Mouse (Mus musculus): Measurements from ENCODE around the gene Rapgefl1. TPM values are rescaled to one million over a fixed set of nuclear protein-coding genes. Genes with fewer than 3 reads are reported as not detected.

Gene Rapgefl1
- total and polyA plus RNA-seq, 3 experiments, result 0.58 to 1.4 TPM; not detected in 1

DNA sequence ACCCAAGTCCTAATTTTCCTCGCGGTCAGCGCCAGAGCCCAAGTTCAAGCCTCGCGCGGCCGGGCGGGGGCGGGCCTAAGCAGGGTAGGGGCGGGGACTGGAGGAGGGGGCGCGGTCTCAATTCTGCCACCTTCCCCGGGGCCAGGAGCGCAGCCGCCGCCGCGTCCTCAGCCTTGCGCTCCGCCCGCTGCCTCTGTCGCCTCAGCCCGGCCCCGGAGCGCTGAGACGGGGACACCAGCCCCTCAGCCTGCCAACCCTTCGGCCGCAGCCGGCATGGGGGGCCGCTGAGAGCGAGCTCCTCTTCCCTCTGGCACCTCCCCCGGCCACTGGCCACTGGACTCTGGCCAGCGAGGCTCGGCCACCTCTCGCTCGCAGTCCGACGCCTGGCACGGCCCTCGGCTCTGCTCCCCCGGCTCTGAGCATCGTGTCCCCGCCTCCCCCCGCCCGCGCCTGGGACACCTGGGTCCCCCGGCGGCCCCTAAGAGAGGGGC is at the start of gene Rapgefl1 (continued):
- TF ChIP-seq NRF1 (IDR thresholded peaks at IDR 0.05; ENCODE audit: insufficient read depth, low read depth, low read length, poor library complexity, severe bottlenecking) (peak; percentile 63), JUND (IDR thresholded peaks at IDR 0.05; ENCODE audit: low read depth, low read length) (no peak), POLR2AphosphoS2 (IDR thresholded peaks at IDR 0.05; ENCODE audit: low read length) (no peak), MYC (IDR thresholded peaks at IDR 0.05; ENCODE audit: low read depth, low read length) (no peak)

DNA sequence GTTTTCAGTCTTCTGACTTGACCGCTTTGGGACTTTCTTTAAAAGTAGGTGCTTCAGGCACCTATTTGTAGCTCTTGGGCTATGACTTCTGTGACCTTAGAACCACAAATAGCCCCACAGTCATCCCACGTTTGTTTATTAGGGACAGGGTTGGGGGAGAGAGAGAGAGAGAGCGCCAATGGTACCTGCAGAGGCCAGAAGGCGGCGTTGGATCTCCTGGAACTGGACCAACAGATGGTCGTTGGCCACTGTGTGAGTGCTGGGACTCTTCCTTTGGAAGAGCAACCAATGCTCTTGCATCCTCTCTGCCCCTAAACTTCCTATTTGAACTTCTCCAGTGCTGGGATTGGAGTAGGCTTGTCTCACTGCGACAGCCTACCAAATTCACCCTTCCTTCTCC is 49.4 kb upstream of the Rapgefl1 start:
- Histone ChIP-seq H3K27me3 (ENCODE audit: control insufficient read depth in 1 of 2, insufficient read depth in 2 of 2, low read length in 2 of 2) (no peaks in the 10 kb centered on the region), H3K4me3 (ENCODE audit: control insufficient read depth in 1 of 2, insufficient read depth in 1 of 2, low read depth in 2 of 2, low read length in 2 of 2) (no peak overlapping the region), H3K36me3 (ENCODE audit: control insufficient read depth in 1 of 2, insufficient read depth in 2 of 2, low read length in 2 of 2) (peaks cover 0 to 46% of the 10 kb centered on the region in 2 experiments; a peak in 2 of 4 replicates), H3K9ac (ENCODE audit: control insufficient read depth, low read depth, low read length, poor library complexity, severe bottlenecking) (no peak overlapping the region), H3K9me3 (replicated peaks; ENCODE audit: insufficient read depth, low read length) (no peaks in the 10 kb centered on the region), H3K79me2 (ENCODE audit: control insufficient read depth, insufficient read depth, low read length, poor library complexity) (peaks cover 5% of the 10 kb centered on the region; the same call in 1 of the 2 replicates), H3K27ac (ENCODE audit: control insufficient read depth, low read depth, low read length) (no peak overlapping the region), H3K4me1 (ENCODE audit: control insufficient read depth in 1 of 2, insufficient read depth in 2 of 2, low read length in 2 of 2) (peaks cover 21 to 49% of the 10 kb centered on the region in 2 experiments)
- peak; percentile 57 for TF ChIP-seq ZNF384 (IDR thresholded peaks at IDR 0.05; ENCODE audit: low read depth, low read length)
- no peak for TF ChIP-seq HCFC1 (IDR thresholded peaks at IDR 0.05; ENCODE audit: low read depth, low read length)
- no peak for TF ChIP-seq SMC3 (IDR thresholded peaks at IDR 0.05; ENCODE audit: low read depth, low read length)
- no peak for TF ChIP-seq USF2 (IDR thresholded peaks at IDR 0.05; ENCODE audit: borderline replicate concordance in 1 of 2, insufficient read depth in 1 of 2, low read depth in 1 of 2, low read length in 2 of 2)
- TF ChIP-seq ZC3H11A (IDR thresholded peaks at IDR 0.05; ENCODE audit: low read depth, low read length), result no peak
- DNase-seq (ENCODE audit: low read depth, low spot score), result no peak

DNA sequence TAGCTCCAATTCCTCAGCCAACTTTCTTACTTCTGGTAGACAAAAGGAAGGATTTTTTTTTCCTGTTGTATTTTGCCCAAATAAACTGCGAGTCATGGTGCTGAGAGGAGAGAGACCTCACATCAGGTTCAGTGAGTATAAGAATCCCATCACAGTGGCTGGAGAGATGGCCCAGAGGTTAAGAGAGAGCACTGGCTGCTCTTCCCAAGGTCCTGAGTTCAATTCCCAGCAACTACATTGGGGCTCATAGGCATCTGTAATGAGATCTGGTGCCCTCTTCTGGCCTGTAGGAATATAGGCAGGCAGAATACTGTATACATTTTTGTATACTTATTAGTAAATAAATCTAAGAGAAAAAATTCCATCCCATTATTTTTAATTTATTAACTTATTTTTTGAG is 48.9 kb upstream of the Rapgefl1 start:
- H3K4me3 ChIP-seq (ENCODE audit: control insufficient read depth in 1 of 2, insufficient read depth in 1 of 2, low read depth in 2 of 2, low read length in 2 of 2), result no peak overlapping the region
- no peak overlapping the region for H3K9ac ChIP-seq (ENCODE audit: control insufficient read depth, low read depth, low read length, poor library complexity, severe bottlenecking)
- H3K27ac ChIP-seq (ENCODE audit: control insufficient read depth, low read depth, low read length), result no peak overlapping the region
- no peaks in the 10 kb centered on the region for H3K9me3 ChIP-seq (replicated peaks; ENCODE audit: insufficient read depth, low read length)
- peak; percentile 68 for DNase-seq (ENCODE audit: low read depth, low spot score)
- H3K36me3 ChIP-seq (ENCODE audit: control insufficient read depth in 1 of 2, insufficient read depth in 2 of 2, low read length in 2 of 2), result peaks cover 0 to 46% of the 10 kb centered on the region in 2 experiments; a peak in 2 of 4 replicates
- TF ChIP-seq BHLHE40 (IDR thresholded peaks at IDR 0.05; ENCODE audit: borderline replicate concordance, low read depth, low read length), result no peak
- TF ChIP-seq TBP (IDR thresholded peaks at IDR 0.05; ENCODE audit: low read depth, low read length), result peak; percentile 87
- TF ChIP-seq ELF1 (IDR thresholded peaks at IDR 0.05; ENCODE audit: low read depth, low read length), result no peak
- TF ChIP-seq SMC3 (IDR thresholded peaks at IDR 0.05; ENCODE audit: low read depth, low read length), result peak; percentile 74
- TF ChIP-seq ZC3H11A (IDR thresholded peaks at IDR 0.05; ENCODE audit: low read depth, low read length), result peak; percentile 78
- peak; percentile 35; the same call in 1 of the 2 replicates for TF ChIP-seq SIN3A (IDR thresholded peaks at IDR 0.05; ENCODE audit: low read length)
- TF ChIP-seq CTCF (IDR thresholded peaks at IDR 0.05 in 2 of 3, conservative IDR thresholded peaks at IDR 0.05 in 1 of 3; ENCODE audit: control insufficient read depth in 1 of 3, insufficient read depth in 1 of 3, low read depth in 2 of 3, low read length in 3 of 3, poor library complexity in 1 of 3, severe bottlenecking in 1 of 3), result peak; percentile 53 to 70 (median 63)
- peak; percentile 58 for TF ChIP-seq RAD21 (IDR thresholded peaks at IDR 0.05; ENCODE audit: low read depth, low read length)
- TF ChIP-seq MYB (IDR thresholded peaks at IDR 0.05; ENCODE audit: low read depth, low read length), result no peak
- peaks cover 21 to 51% of the 10 kb centered on the region in 2 experiments for H3K4me1 ChIP-seq (ENCODE audit: control insufficient read depth in 1 of 2, insufficient read depth in 2 of 2, low read length in 2 of 2)
- no peaks in the 10 kb centered on the region for H3K27me3 ChIP-seq (ENCODE audit: control insufficient read depth in 1 of 2, insufficient read depth in 2 of 2, low read length in 2 of 2)
- H3K79me2 ChIP-seq (ENCODE audit: control insufficient read depth, insufficient read depth, low read length, poor library complexity), result peaks cover 5% of the 10 kb centered on the region; the same call in 1 of the 2 replicates

Data from MEL (cell line).